Mouse (Mus musculus) CH12.LX (cell line): ENCODE measurements at regions not wholly inside any gene's neighbourhood (a gene's known extent, or its start where the extent isn't known, plus 50 kb on each side); places are given as distances from the start of the nearest gene placed in this dataset.

Experiments
- BHLHE40 ChIP-seq: IDR thresholded peaks from 2 replicates; pipeline ENCODE4 v1.6.1; 2011; ENCODE audit warnings: mild to moderate bottlenecking, low read depth, low read length, improper control_type of control experiment
- CTCF ChIP-seq, 2 experiments: IDR thresholded peaks in 1 of 2; conservative IDR thresholded peaks in 1 of 2; 2 replicates each; pipeline ENCODE4 v1.5.1; 2011 to 2012; ENCODE audit warnings: low read depth in 2 of 2, low read length in 2 of 2, improper control_type of control experiment in 1 of 2, inconsistent platforms in 1 of 2, mild to moderate bottlenecking in 1 of 2, moderate library complexity in 1 of 2
- KAT2A ChIP-seq: IDR thresholded peaks from 2 replicates; pipeline ENCODE4 v1.6.1; 2012; ENCODE audit warnings: low read length, improper control_type of control experiment, inconsistent platforms; ENCODE audit not compliant: insufficient replicate concordance
- MAFK ChIP-seq: IDR thresholded peaks from 2 replicates; pipeline ENCODE4 v1.6.1; 2011; ENCODE audit warnings: low read length, improper control_type of control experiment; ENCODE audit not compliant: insufficient replicate concordance
- POLR2A ChIP-seq: IDR thresholded peaks from 2 replicates; pipeline ENCODE4 v1.6.1; 2011; ENCODE audit warnings: low read depth, mild to moderate bottlenecking, improper control_type of control experiment, low read length
- USF1 ChIP-seq: IDR thresholded peaks from 2 replicates; pipeline ENCODE4 v1.6.1; 2014; ENCODE audit warnings: low read depth, mild to moderate bottlenecking, inconsistent platforms, low read length, improper control_type of control experiment
- ZNF384 ChIP-seq: IDR thresholded peaks from 2 replicates; pipeline ENCODE4 v1.6.1; 2012; ENCODE audit warnings: low read depth, low read length, improper control_type of control experiment, inconsistent platforms

DNA sequence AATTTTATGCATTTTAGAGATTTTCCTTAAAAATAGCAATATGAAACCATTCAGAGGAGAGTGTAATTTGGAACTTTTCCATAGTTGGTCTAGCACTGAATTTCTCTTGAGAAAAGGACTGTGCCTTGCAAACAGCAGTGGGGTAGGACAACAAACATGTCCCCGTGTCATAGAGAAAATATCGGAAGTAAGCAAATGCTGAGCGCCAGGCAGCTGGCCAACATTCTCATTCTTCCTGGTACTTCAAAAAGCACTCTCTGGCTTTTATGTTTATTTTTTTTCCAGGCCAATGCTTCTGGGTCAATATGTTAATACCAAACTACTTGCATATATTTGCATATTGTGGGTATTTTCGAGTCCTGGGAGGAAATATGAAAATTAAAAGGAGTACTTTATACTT lies 568.5 kb downstream of the Btbd3 start:
- no peak for TF ChIP-seq MAFK
- no peak for TF ChIP-seq CTCF (conservative IDR thresholded peaks at IDR 0.05 in 1 of 2, IDR thresholded peaks at IDR 0.05 in 1 of 2; ENCODE audit: low read depth in 2 of 2, low read length in 2 of 2)
- TF ChIP-seq ZNF384 = no peak
- TF ChIP-seq KAT2A = no peak
- no peak for TF ChIP-seq USF1
- no peak for TF ChIP-seq BHLHE40
- no peak for TF ChIP-seq POLR2A
